8 mouse cellular contexts compared by ENCODE assay signal in genomic region chr5:121704512-121705248, GRCm38 (mm10). TPM values are rescaled to one million over a fixed set of nuclear protein-coding genes. Genes with fewer than 3 reads are reported as not detected.
A peak's percentile ranks its signal among the peaks of the same experiment; 100 is the strongest.
DNase-seq lines count a peak whose midpoint lies in the region; ATAC-seq lines count a peak whose summit lies in the region.

No protein-coding gene starts in this region.

- H3K27me3 ChIP-seq in erythroblast, embryonic 14.5 days (ENCODE audit: control insufficient read depth) = no peaks in the 10 kb centered on the region
- no peaks in the 10 kb centered on the region for H3K27me3 ChIP-seq in hindbrain, embryonic 13.5 days
- H3K27me3 ChIP-seq in liver, embryonic 15.5 days = no peaks in the 10 kb centered on the region

- H3K4me2 ChIP-seq in hindbrain, embryonic 13.5 days = peak overlapping the region; percentile 48
- peak overlapping the region; percentile 58 for H3K4me2 ChIP-seq in liver, embryonic 15.5 days

- no peaks in the 10 kb centered on the region for H3K9me3 ChIP-seq in erythroblast, embryonic 14.5 days (ENCODE audit: control insufficient read depth, low read length)
- H3K9me3 ChIP-seq in hindbrain, embryonic 13.5 days = no peaks in the 10 kb centered on the region
- no peaks in the 10 kb centered on the region for H3K9me3 ChIP-seq in liver, embryonic 15.5 days (replicated peaks)

- 7% methylated on average over 20 of the region's 20 CpGs for WGBS in hindbrain, embryonic 13.5 days
- 10% methylated on average over 20 of the region's 20 CpGs for WGBS in liver, embryonic 15.5 days (ENCODE audit: insufficient replicate concordance)

- peaks cover 56% of the 10 kb centered on the region for H3K4me1 ChIP-seq in erythroblast, embryonic 14.5 days (ENCODE audit: control insufficient read depth)
- peaks cover 10% of the 10 kb centered on the region for H3K4me1 ChIP-seq in hindbrain, embryonic 13.5 days (replicated peaks)
- peaks cover 56% of the 10 kb centered on the region for H3K4me1 ChIP-seq in liver, embryonic 15.5 days (replicated peaks)

- no peak overlapping the region for H3K9ac ChIP-seq in hindbrain, embryonic 13.5 days
- H3K9ac ChIP-seq in liver, embryonic 15.5 days = no peak overlapping the region

- H3K36me3 ChIP-seq in erythroblast, embryonic 14.5 days (ENCODE audit: control insufficient read depth) = no peaks in the 10 kb centered on the region; the same call in 1 of the 2 replicates
- no peaks in the 10 kb centered on the region for H3K36me3 ChIP-seq in hindbrain, embryonic 13.5 days
- H3K36me3 ChIP-seq in liver, embryonic 15.5 days (replicated peaks) = no peaks in the 10 kb centered on the region

- peak; percentile 71 for DNase-seq in Muller cell, postnatal 12 days (ENCODE audit: inconsistent ontology term)
- DNase-seq in urinary bladder, adult 18-20 months (ENCODE audit: low spot score in 2 of 2) = no peak
- no peak for DNase-seq in layer of hippocampus, adult 9-10 months (ENCODE audit: low spot score)
- DNase-seq in thymus, postnatal 25 days = no peak

- H3K4me3 ChIP-seq in erythroblast, embryonic 14.5 days (replicated peaks) = peak overlapping the region; percentile 46
- H3K4me3 ChIP-seq in hindbrain, embryonic 13.5 days = peak overlapping the region; percentile 19
- 0 out of 2 replicates have a peak overlapping the region, but pooled peaks have one; percentile 7 for H3K4me3 ChIP-seq in liver, embryonic 15.5 days (replicated peaks)

- no peak overlapping the region for H3K27ac ChIP-seq in hindbrain, embryonic 13.5 days
- peak overlapping the region; percentile 45; the same call in 1 of the 2 replicates for H3K27ac ChIP-seq in liver, embryonic 15.5 days (replicated peaks)

- ATAC-seq in erythroblast, adult 5-6 weeks (replicated peaks; ENCODE audit: low FRiP score, poor library complexity, severe bottlenecking) = no peak
- ATAC-seq in hindbrain, embryonic 13.5 days (ENCODE audit: low FRiP score) = no peak
- no peak for ATAC-seq in liver, embryonic 15.5 days (ENCODE audit: insufficient read depth)

RNA-seq across cellular contexts. Expression of gene Atxn2, which starts 6.5 kb away (rescaled TPM):
- polyA plus RNA-seq in erythroblast, embryonic 14.5 days (2012) = 11.4 and 12.2 TPM in 2 replicates
- total RNA-seq in erythroblast, adult 5-6 weeks (2015; ENCODE audit: low replicate concordance) = 97.4 and 97.8 TPM in 2 replicates
- 166 and 169 TPM in 2 replicates for total RNA-seq in erythroblast, adult 5-6 weeks (2017; ENCODE audit: low replicate concordance)
- polyA plus RNA-seq in hindbrain, embryonic 13.5 days (2015; fragmentation: Nextera tagmentation; extraction: Ambion mirVana) = 60.9 and 68.3 TPM in 2 replicates
- 20.4 and 23.0 TPM in 2 replicates for polyA plus RNA-seq in liver, embryonic 15.5 days (2015; fragmentation: Nextera tagmentation; extraction: Ambion mirVana)

RNA-seq across cellular contexts. Expression of gene Brap, which starts 44.3 kb away (rescaled TPM):
- 1.1 and 1.2 TPM in 2 replicates for polyA plus RNA-seq in erythroblast, embryonic 14.5 days (2012)
- total RNA-seq in erythroblast, adult 5-6 weeks (2015; ENCODE audit: low replicate concordance) = 30.4 and 45.1 TPM in 2 replicates
- 67.0 and 88.8 TPM in 2 replicates for total RNA-seq in erythroblast, adult 5-6 weeks (2017; ENCODE audit: low replicate concordance)
- 44.3 and 44.5 TPM in 2 replicates for polyA plus RNA-seq in hindbrain, embryonic 13.5 days (2015; fragmentation: Nextera tagmentation; extraction: Ambion mirVana)
- 22.1 and 27.5 TPM in 2 replicates for polyA plus RNA-seq in liver, embryonic 15.5 days (2015; fragmentation: Nextera tagmentation; extraction: Ambion mirVana)

RNA-seq across cellular contexts. Expression of gene Acad10, which starts 44.4 kb away (rescaled TPM):
- 0.05 and 0.09 TPM in 2 replicates for polyA plus RNA-seq in erythroblast, embryonic 14.5 days (2012)
- 2.1 and 3.7 TPM in 2 replicates for total RNA-seq in erythroblast, adult 5-6 weeks (2015; ENCODE audit: low replicate concordance)
- 0.14 and 0.26 TPM in 2 replicates for total RNA-seq in erythroblast, adult 5-6 weeks (2017; ENCODE audit: low replicate concordance)
- 1.7 and 1.9 TPM in 2 replicates for polyA plus RNA-seq in hindbrain, embryonic 13.5 days (2015; fragmentation: Nextera tagmentation; extraction: Ambion mirVana)
- 3.2 and 4.0 TPM in 2 replicates for polyA plus RNA-seq in liver, embryonic 15.5 days (2015; fragmentation: Nextera tagmentation; extraction: Ambion mirVana)

Comparison
In these comparisons a context has a peak if more than half of its experiments do, and no peak if none do; other contexts are left out.
1. RNA of gene Brap, which starts 44.3 kb away (polyA plus RNA-seq): 44.3 to 44.5 TPM in hindbrain, embryonic 13.5 days and 22.1 to 27.5 TPM in liver, embryonic 15.5 days; 1.1 to 1.2 TPM in erythroblast, embryonic 14.5 days; every median in the first group is over 10 times any median in the second.
2. Peak in every context shown above with its lines, with median percentiles within 50 percentile points of each other: H3K4me3 ChIP-seq.